Mouse (Mus musculus) heart, embryonic 15.5 days (tissue): ENCODE measurements at regions not wholly inside any gene's neighbourhood (a gene's known extent, or its start where the extent isn't known, plus 50 kb on each side); places are given as distances from the start of the nearest gene placed in this dataset.
"Not testable (repeated sequence)": the region's sequence is repeated elsewhere in the genome, so short reads cannot be mapped to it uniquely, and the experiment has no call there.

Source experiments
- ATAC-seq: fragments of 200-750 bp; cut with Nextera tagmentation; replicated peaks from 2 replicates; pipeline ENCODE4 v1.8.0; 2017; ENCODE audit warnings: low read depth, moderate TSS enrichment; ENCODE audit not compliant: insufficient number of reproducible peaks, insufficient read depth, low FRiP score
- H3K27ac ChIP-seq: fragments of 300-500 bp; sonication (generic); 2 replicates; pipeline ENCODE4 v1.5.1; 2015; ENCODE audit warnings: mild to moderate bottlenecking, inconsistent platforms
- H3K27me3 ChIP-seq: fragments of 300-500 bp; sonication (generic); 2 replicates; pipeline ENCODE4 v1.6.1; 2015; ENCODE audit warnings: inconsistent platforms
- H3K36me3 ChIP-seq: fragments of 300-500 bp; sonication (generic); 2 replicates; pipeline ENCODE4 v1.6.1; 2015; ENCODE audit warnings: mild to moderate bottlenecking, inconsistent platforms
- H3K4me1 ChIP-seq: fragments of 300-500 bp; sonication (generic); replicated peaks from 2 replicates; pipeline ENCODE4 v1.6.1; 2015; ENCODE audit warnings: inconsistent platforms
- H3K4me2 ChIP-seq: fragments of 300-500 bp; sonication (generic); 2 replicates; pipeline ENCODE4 v1.6.1; 2015; ENCODE audit warnings: inconsistent platforms, mild to moderate bottlenecking, moderate library complexity
- H3K4me3 ChIP-seq: fragments of 300-500 bp; sonication (generic); 2 replicates; pipeline ENCODE4 v1.5.1; 2015; ENCODE audit warnings: mild to moderate bottlenecking, inconsistent platforms
- H3K9ac ChIP-seq: fragments of 300-500 bp; sonication (generic); 2 replicates; pipeline ENCODE4 v1.6.1; 2015; ENCODE audit warnings: mild to moderate bottlenecking, inconsistent platforms
- H3K9me3 ChIP-seq: fragments of 300-500 bp; sonication (generic); replicated peaks from 2 replicates; pipeline ENCODE4 v1.6.1; 2016; ENCODE audit warnings: inconsistent platforms
- WGBS: fragments of 180-500 bp; shearing (Covaris S2); methylation state at CpG from one replicate; pipeline ENCODE4 v1.1.7; 2015; ENCODE audit warnings: mixed read lengths; 5-methylcytosine and 5-hydroxymethylcytosine counted together

DNA sequence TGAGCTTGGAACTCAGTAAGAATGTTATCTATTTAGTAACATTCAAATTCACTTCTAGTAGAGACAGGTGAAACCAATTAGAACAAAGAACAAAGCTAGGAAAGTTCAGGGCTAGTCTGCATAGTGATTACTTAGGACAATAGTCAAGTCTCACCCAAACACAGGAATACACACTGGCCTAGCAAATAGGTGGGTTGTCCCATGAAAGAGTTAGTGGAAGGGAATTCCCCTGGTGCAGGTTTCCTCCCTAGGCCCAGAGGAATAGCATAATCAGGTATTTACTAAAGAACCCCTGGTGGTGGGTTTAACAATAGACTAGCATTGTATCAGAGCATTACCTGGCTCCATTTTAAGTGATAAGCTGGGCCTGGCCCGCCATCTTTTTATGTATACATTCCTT, 825.4 kb upstream of the Frg1 start:
- H3K4me3 ChIP-seq, H3K27ac ChIP-seq, H3K36me3 ChIP-seq, H3K27me3 ChIP-seq, H3K4me2 ChIP-seq, H3K9me3 ChIP-seq, ATAC-seq, H3K4me1 ChIP-seq, H3K9ac ChIP-seq: not testable (repeated sequence)
- 56% methylated on average over 1 of the region's 1 CpGs for WGBS

DNA sequence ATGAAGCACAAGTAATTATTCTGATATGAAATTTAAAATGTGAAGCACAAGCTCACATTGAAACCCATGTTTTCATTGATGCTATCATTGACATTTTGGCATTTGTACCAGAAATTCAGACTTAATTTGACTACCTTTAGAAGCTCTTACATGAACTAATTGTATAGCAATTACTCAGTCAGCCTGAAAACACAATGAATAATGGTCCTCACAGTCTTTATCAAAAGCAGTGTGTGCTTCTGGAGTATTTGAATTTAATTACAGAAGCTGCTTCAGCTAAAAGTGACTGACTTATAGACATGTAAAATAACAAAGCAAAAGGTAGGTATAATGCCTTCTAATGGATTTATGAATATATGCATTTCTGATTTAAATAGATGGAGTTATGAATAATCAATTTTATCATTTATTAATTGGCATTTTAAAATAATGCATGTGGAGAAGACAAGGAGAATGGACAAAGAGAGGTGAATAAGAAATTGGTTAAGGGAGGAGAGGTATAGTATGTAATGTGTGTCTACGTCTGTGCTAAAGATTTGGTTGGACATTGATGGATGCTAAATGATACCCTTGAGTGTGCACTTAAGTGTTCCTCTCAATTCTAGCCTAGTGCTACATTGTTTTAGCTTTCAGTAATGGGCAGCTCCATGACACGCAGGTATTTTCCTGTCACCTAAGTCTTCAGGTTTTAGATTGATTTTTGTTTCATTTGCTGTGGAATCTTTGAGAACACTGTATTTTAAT, 803.2 kb upstream of the Frg1 start:
- H3K36me3 ChIP-seq: no peaks in the 10 kb centered on the region
- WGBS: 67% methylated on average over 2 of the region's 2 CpGs
- H3K27me3 ChIP-seq: no peaks in the 10 kb centered on the region
- H3K9me3 ChIP-seq: no peaks in the 10 kb centered on the region
- H3K4me3 ChIP-seq: no peak overlapping the region
- no peaks in the 10 kb centered on the region for H3K4me1 ChIP-seq
- H3K9ac ChIP-seq: no peak overlapping the region
- ATAC-seq: no peak
- no peak overlapping the region for H3K4me2 ChIP-seq
- no peak overlapping the region for H3K27ac ChIP-seq

DNA sequence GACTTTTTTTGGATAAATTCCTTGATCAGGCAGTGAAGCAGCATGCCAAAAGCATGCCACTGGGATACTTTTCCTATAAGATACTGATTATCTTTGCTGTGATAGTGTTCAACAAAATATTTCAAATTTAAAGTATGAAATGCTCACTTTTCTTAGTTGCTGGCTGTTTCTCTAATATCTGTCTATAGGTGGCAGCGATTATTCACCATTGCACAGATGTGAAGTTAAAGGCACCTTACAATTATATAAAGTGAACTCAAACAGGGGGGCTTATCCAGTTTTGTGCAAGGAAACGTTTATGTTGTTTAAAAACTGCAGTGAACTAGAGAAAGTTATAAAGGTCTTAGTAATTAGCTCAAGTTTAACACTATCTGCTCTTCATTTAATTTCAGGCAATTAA, 794.1 kb upstream of the Frg1 start:
- Histone ChIP-seq H3K36me3 (no peaks in the 10 kb centered on the region), H3K4me3 (no peak overlapping the region), H3K27me3 (no peaks in the 10 kb centered on the region), H3K4me1 (no peaks in the 10 kb centered on the region), H3K9me3 (no peaks in the 10 kb centered on the region), H3K27ac (no peak overlapping the region), H3K4me2 (no peak overlapping the region), H3K9ac (no peak overlapping the region)
- no peak for ATAC-seq
- 52% methylated on average over 2 of the region's 2 CpGs for WGBS

DNA sequence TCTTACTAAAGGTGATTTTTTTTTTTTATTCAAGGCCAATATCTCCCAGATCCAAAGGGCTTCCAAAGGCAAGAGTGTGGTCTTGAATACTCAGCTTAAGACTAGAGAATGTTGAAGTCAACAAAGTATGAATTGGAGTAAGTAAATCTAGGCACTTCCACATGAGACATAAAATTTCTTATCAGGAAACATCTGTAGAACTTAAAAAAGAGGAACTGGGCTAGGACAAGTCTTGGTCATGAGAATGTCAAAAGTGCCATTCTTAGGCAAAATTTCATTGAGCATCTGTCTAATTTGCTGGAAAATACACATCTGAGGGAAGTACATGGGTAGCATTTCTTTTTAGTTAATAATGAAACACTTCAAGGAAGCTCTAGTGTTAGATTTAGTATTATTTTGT, 793.1 kb upstream of the Frg1 start:
- ATAC-seq: no peak
- Histone ChIP-seq H3K27ac (no peak overlapping the region), H3K9ac (no peak overlapping the region), H3K36me3 (no peaks in the 10 kb centered on the region), H3K27me3 (no peaks in the 10 kb centered on the region), H3K4me1 (no peaks in the 10 kb centered on the region), H3K4me2 (no peak overlapping the region), H3K9me3 (no peaks in the 10 kb centered on the region), H3K4me3 (no peak overlapping the region)

DNA sequence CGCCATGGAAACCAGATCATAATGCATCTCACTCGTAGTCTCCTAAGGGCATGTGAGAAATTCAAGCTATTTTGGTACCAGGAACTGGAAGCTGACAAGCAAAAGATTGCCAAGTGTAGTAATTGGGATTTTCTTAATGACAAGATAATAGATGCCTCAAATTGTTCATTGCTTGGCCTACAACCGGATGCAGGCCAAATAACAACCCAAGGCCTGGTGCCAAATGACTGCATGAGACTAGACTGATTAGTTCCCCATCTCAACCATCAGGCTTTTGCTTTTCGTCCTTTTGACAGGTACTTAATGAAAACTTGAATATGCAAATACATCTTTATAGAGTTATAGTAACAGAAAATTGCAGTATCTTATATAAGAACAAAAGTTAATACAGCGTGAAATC, 780.4 kb upstream of the Frg1 start:
- no peaks in the 10 kb centered on the region for H3K27me3 ChIP-seq
- WGBS: 71% methylated on average over 5 of the region's 5 CpGs
- no peak overlapping the region for H3K4me3 ChIP-seq
- H3K36me3 ChIP-seq: no peaks in the 10 kb centered on the region
- ATAC-seq: no peak
- H3K27ac ChIP-seq: no peak overlapping the region
- H3K9me3 ChIP-seq: no peaks in the 10 kb centered on the region
- no peaks in the 10 kb centered on the region for H3K4me1 ChIP-seq
- H3K9ac ChIP-seq: no peak overlapping the region
- no peak overlapping the region for H3K4me2 ChIP-seq

DNA sequence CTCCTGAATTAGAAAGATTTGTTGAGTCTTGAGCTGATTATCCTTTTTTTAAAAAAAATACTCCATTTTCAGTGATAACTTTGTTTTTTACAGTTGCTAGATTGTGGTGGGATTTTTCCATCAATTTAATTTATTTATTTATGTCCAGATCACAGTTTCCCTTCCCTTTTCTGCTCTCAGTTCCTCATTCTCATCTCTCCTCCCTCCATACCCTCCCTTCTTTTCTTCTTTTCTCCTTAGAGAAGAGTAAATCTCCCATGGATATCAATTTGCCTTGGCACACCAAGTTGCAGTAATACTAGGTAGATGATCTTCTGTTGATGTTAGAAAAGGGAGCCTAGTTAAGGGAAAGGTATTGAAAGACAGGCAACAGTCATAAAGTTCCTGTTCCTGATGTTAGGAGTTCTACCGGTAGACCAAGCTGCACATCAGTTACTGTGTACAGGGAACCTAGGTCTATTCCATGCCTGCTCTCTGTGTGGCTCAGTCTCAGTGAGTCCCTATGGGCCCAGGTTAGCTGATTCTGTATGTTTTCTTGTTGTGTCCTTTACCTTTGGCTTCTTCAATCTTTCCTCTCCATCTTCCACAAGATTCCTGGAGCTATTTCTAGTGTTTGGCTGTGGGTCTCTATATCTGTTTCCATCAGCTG, 777.2 kb upstream of the Frg1 start:
- Histone ChIP-seq H3K4me3 (no peak overlapping the region), H3K36me3 (no peaks in the 10 kb centered on the region), H3K4me1 (no peaks in the 10 kb centered on the region), H3K27me3 (no peaks in the 10 kb centered on the region), H3K9ac (no peak overlapping the region), H3K9me3 (no peaks in the 10 kb centered on the region), H3K27ac (no peak overlapping the region), H3K4me2 (no peak overlapping the region)
- no peak for ATAC-seq
- 78% methylated on average over 1 of the region's 1 CpGs for WGBS

DNA sequence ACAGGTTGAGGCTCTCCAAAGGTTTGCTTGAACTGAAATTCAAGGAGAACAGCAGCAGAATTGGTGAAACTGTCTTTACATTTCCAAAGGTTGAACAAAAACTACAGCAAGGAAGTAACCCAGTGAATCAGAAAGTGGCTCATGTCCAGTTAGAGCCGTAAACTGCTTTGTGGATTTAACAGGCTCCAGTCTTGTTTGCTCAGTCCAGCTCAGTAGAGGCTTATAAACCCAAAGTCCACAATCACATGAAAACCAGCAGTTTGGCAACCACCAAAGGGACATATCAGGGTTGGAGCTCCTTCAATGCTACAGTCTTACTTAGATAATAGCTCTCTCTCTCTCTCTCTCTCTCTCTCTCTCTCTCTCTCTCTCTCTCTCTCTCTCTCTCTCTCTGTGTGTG, 770.2 kb upstream of the Frg1 start:
- Histone ChIP-seq H3K27me3 (no peaks in the 10 kb centered on the region), H3K4me3 (no peak overlapping the region), H3K9me3 (no peaks in the 10 kb centered on the region), H3K4me2 (no peak overlapping the region), H3K4me1 (no peaks in the 10 kb centered on the region), H3K27ac (no peak overlapping the region), H3K36me3 (no peaks in the 10 kb centered on the region), H3K9ac (no peak overlapping the region)
- ATAC-seq: no peak
- WGBS: 81% methylated on average over 1 of the region's 1 CpGs

DNA sequence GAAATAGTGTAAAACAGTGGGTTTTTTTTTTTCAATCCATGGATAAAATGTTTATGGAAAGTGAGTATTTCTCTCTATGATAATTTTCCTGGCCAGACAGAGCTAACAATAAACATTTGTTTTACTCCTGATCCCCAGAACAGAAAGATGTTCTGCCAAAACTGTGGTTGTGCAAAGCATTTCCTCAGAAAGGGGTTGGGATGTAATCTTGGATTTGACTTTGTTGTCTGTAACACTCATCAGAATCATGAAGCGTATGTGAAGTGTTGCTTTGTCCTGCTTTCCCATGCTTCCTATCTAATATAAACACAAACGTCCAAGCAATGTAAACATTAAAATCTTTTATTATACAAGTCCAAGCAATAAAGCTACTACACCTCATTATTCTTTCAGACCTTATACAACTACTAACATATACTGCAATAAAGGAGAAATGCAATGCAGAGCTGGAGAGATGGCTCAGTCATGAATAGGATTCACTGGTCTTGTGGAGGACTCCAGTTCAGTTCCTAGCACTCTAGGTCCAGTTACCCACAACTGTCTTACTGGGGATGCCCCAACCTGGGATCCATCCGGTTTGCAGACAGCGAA, 766.5 kb upstream of the Frg1 start:
- Histone ChIP-seq H3K4me2 (no peak overlapping the region), H3K4me3 (no peak overlapping the region), H3K4me1 (no peaks in the 10 kb centered on the region), H3K9me3 (no peaks in the 10 kb centered on the region), H3K27ac (no peak overlapping the region), H3K36me3 (no peaks in the 10 kb centered on the region), H3K27me3 (no peaks in the 10 kb centered on the region), H3K9ac (no peak overlapping the region)
- 64% methylated on average over 4 of the region's 4 CpGs for WGBS
- no peak for ATAC-seq

DNA sequence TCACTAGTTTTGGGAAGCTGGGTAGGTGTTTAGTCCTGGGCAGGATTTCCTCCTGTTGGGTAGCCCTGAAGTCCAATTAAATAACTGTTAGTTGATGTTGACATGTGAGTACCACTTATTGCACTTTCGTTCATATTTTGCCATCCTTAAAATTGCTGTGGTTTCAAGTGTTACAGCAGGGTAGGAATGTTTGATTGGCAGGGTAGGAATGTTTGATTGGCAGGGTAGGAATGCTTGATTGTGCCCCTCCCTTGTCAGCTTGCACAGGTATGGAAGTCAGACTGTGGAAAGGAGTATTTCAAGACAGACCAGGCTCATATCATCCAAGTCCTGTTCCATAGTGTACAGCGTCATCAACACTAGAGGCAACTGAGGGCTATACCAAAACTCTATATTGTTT, 745.6 kb upstream of the Frg1 start:
- H3K36me3 ChIP-seq: no peaks in the 10 kb centered on the region
- H3K27me3 ChIP-seq: no peaks in the 10 kb centered on the region
- H3K4me3 ChIP-seq: no peak overlapping the region
- H3K9ac ChIP-seq: no peak overlapping the region
- no peak overlapping the region for H3K4me2 ChIP-seq
- H3K27ac ChIP-seq: no peak overlapping the region
- 82% methylated on average over 2 of the region's 2 CpGs for WGBS
- no peak for ATAC-seq
- H3K9me3 ChIP-seq: no peaks in the 10 kb centered on the region
- no peaks in the 10 kb centered on the region for H3K4me1 ChIP-seq

DNA sequence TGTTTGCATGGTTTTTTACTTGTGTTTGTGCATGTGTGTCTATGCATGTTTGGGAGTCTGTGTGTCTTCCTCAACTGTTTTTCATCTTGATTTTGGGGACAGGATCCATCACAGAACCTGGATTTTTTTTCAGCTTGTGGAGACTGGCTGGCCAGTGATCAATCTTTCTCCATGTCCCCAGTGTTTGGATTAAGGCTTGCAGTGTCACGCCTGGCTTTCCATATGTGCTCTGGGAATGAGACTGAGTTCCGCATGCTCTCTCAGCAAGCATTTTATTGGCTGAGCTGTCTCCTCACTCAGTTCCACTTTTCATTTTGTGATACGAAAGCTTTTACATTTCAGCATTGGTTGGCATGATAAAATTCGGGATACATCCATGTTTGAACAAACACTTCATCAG, 740.1 kb upstream of the Frg1 start:
- Histone ChIP-seq H3K4me1 (no peaks in the 10 kb centered on the region), H3K4me2 (no peak overlapping the region), H3K27ac (no peak overlapping the region), H3K9ac (no peak overlapping the region), H3K9me3 (no peaks in the 10 kb centered on the region), H3K36me3 (no peaks in the 10 kb centered on the region), H3K27me3 (no peaks in the 10 kb centered on the region), H3K4me3 (no peak overlapping the region)
- ATAC-seq: no peak
- 66% methylated on average over 4 of the region's 4 CpGs for WGBS

DNA sequence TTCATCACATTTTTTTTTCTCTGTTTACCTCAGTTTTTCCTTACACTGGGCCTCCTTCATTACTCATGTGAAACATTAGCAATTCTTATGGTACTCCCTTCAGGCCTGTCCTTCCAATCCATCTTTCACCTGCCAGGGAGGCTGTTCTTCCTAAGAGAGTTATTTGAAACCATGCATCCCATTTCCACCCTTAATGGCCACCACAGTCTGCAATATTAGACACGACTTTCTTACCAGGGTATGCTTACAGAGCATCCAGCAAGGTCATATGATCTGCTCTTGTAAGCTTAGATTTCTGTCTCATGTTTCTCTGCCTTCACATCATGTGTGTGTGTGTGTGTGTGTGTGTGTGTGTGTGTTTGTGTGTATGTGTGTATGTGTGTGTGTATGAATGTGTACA, 739.7 kb upstream of the Frg1 start:
- Histone ChIP-seq H3K4me1 (no peaks in the 10 kb centered on the region), H3K36me3 (no peaks in the 10 kb centered on the region), H3K9me3 (no peaks in the 10 kb centered on the region), H3K9ac (no peak overlapping the region), H3K4me2 (no peak overlapping the region), H3K27me3 (no peaks in the 10 kb centered on the region), H3K4me3 (no peak overlapping the region), H3K27ac (no peak overlapping the region)
- no peak for ATAC-seq
- WGBS: 51% methylated on average over 1 of the region's 1 CpGs

DNA sequence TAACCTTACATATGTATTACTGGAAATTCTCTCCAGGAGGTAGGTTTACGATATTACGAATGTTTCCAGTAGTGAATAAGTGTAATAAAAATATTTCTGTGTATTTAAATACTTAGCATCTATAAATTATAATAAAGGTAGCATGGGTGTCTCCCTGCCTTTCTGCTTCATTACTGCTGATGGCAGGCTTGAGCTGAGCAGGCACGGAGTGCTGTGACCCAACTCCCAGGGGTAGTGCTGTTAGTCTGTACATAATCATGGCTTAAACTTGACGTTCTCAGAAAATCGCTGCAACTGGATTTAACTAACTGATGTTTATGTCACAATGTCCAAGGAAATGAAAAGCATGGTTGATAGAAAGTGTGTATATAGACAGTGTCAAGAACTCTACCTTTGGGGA, 727.8 kb upstream of the Frg1 start:
- 75% methylated on average over 5 of the region's 5 CpGs for WGBS

More for the DNA sequence above, 727.8 kb upstream of the Frg1 start:
- Histone ChIP-seq H3K4me1 (no peaks in the 10 kb centered on the region), H3K9me3 (no peaks in the 10 kb centered on the region), H3K27me3 (no peaks in the 10 kb centered on the region), H3K9ac (no peak overlapping the region), H3K4me3 (no peak overlapping the region), H3K4me2 (no peak overlapping the region), H3K27ac (no peak overlapping the region), H3K36me3 (no peaks in the 10 kb centered on the region)
- no peak for ATAC-seq
